Mouse (Mus musculus) G1E (cell line): ENCODE measurements at regions not wholly inside any gene's neighbourhood (a gene's known extent, or its start where the extent isn't known, plus 50 kb on each side); places are given as distances from the start of the nearest gene placed in this dataset.

Experiments
- CTCF ChIP-seq: IDR thresholded peaks from 2 replicates; pipeline ENCODE4 v1.5.1; 2012; ENCODE audit warnings: low read depth, low read length, inconsistent platforms, mixed read lengths
- GATA1 ChIP-seq: IDR thresholded peaks from 2 replicates; pipeline ENCODE4 v1.6.1; 2012; ENCODE audit warnings: borderline replicate concordance, low read length, inconsistent platforms, mixed read lengths

- TF ChIP-seq CTCF (no peak), GATA1 (no peak)
These were observed 159.8 kb upstream of the 4933402D24Rik start for GRCm38 (mm10) chr1:63928850-63929249.
